Mouse (Mus musculus) forebrain, embryonic 10.5 days (tissue): ENCODE results near the gene Eprs. TPM values are rescaled to one million over a fixed set of nuclear protein-coding genes. Genes with fewer than 3 reads are reported as not detected.

Experiments
- DNase-seq: peaks from one replicate; pipeline ENCODE4 v3.0.0-alpha.2; 2017; ENCODE audit warnings: low spot score; ENCODE audit errors: extremely low spot score
- H3K27ac ChIP-seq: fragments of 300-500 bp; sonication (generic); 2 replicates; pipeline ENCODE4 v1.5.1; 2016; ENCODE audit warnings: mild to moderate bottlenecking
- H3K27me3 ChIP-seq: fragments of 300-500 bp; sonication (generic); 2 replicates; pipeline ENCODE4 v1.6.1; 2016; ENCODE audit warnings: mild to moderate bottlenecking; ENCODE audit not compliant: poor library complexity, severe bottlenecking
- H3K36me3 ChIP-seq: fragments of 300-500 bp; sonication (generic); replicated peaks from 2 replicates; pipeline ENCODE4 v1.6.1; 2016; ENCODE audit warnings: mild to moderate bottlenecking, moderate library complexity
- H3K4me1 ChIP-seq: fragments of 300-500 bp; sonication (generic); 2 replicates; pipeline ENCODE4 v1.6.1; 2016
- H3K4me3 ChIP-seq: fragments of 300-500 bp; sonication (generic); 2 replicates; pipeline ENCODE4 v1.5.1; 2016; ENCODE audit warnings: mild to moderate bottlenecking, moderate library complexity
- H3K9me3 ChIP-seq: fragments of 300-500 bp; sonication (generic); 2 replicates; pipeline ENCODE4 v1.6.1; 2016; ENCODE audit warnings: mild to moderate bottlenecking, moderate library complexity
- WGBS: fragments of 180-500 bp; shearing (Covaris S2); methylation state at CpG from one replicate; pipeline ENCODE4 v1.1.7; 2016; 5-methylcytosine and 5-hydroxymethylcytosine counted together
- polyA plus RNA-seq: library from polyadenylated mRNA; unstranded; fragments of >200 nt; fragmentation: Nextera tagmentation; extraction: Ambion mirVana; gene quantifications from 2 replicates; pipeline ENCODE4 v1.2.1, GENCODE M21; 2016

Gene Eprs
- polyA plus RNA-seq, 1 experiment from 2014 or later = 166 TPM

DNA sequence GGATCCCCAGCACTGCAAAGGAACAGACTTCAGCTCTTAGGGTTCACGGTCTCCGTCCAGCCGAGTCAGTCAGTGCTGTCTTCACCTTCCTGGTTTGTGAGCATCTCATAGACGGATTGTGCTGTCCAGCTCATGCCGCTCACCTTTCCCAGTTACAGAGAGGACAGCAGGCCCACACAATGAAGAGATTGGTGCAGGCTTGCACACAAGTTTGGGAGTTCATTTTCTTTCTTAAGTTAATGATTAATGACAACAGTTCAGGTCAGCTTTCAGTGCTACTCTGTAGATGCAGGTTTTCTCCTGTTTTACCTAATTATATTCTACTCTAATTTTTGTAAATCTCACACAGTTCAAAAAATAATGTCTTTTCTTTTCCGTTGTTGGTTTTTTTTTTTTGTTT lies 7.1 kb downstream of the Eprs start:
- whole genome bisulfite sequencing = 91% methylated on average over 6 of the region's 6 CpGs
- Histone ChIP-seq H3K36me3 (peaks cover 78% of the 10 kb centered on the region), H3K9me3 (no peaks in the 10 kb centered on the region), H3K27me3 (no peaks in the 10 kb centered on the region), H3K4me1 (peaks cover 7% of the 10 kb centered on the region), H3K27ac (no peak overlapping the region), H3K4me3 (no peak overlapping the region)
- no peak for DNase-seq

DNA sequence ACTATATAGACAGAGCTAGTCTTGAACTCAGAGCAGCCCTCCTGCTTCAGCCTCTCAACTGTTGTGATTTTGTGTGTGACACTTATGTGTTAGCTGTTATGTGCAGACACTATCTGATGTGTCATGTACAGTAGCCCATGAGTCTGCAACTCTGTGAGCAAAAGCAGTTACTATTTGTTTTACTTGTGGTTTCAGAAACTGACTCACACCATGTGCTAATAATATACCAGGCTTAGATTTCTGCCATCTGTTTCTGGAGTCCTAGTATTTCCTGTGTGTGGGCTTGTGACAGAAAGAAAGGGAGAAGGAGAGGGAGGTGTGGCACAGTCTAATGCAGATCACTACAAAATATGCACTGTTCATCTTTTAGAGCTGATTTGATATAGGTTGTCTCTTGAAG lies 13.5 kb downstream of the Eprs start:
- no peak for DNase-seq
- Histone ChIP-seq H3K27me3 (no peaks in the 10 kb centered on the region), H3K27ac (no peak overlapping the region), H3K4me1 (no peaks in the 10 kb centered on the region), H3K9me3 (no peaks in the 10 kb centered on the region), H3K4me3 (no peak overlapping the region), H3K36me3 (peaks cover 100% of the 10 kb centered on the region)

DNA sequence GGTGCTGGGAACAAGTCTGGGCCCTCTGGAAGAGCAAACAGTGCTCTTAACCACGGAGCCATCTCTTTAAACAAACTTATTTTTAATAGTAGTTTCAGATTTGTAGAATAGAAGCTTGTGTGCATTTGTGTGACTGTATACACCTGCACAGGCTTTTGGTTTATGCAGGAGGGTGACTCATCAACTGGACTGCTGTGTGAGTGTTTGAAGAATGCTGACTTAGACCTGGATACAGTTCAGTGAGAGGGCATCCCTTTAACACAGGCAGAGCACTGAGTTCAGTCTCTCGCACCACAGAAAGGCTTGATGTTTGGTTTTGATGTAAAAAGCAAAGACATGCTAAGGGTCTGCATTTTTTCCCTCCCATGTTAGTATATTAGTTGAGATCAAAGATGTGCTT lies 14.6 kb downstream of the Eprs start:
- WGBS = 88% methylated on average over 2 of the region's 2 CpGs
- no peak overlapping the region for H3K4me3 ChIP-seq
- DNase-seq = no peak
- H3K4me1 ChIP-seq = no peaks in the 10 kb centered on the region
- no peaks in the 10 kb centered on the region for H3K9me3 ChIP-seq
- no peaks in the 10 kb centered on the region for H3K27me3 ChIP-seq
- peaks cover 100% of the 10 kb centered on the region for H3K36me3 ChIP-seq
- H3K27ac ChIP-seq = no peak overlapping the region

DNA sequence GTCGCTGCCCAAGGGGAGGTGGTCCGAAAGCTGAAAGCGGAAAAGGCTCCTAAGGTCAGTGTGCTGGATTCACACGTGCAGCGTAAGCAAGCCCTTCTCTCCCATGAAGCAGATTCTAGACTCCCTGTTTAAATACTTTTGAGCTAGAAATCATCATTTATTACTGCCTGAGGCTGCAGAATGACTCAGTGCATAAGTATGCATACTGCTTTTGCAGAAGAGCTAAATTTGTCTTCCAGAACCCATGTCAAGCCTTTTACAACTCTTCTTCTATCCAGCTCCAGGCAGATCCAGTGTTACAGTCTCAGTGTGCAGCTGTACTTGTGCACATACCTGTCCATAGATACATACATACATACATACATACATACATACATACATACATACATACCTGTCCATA lies 38.8 kb downstream of the Eprs start:
- WGBS = 94% methylated on average over 5 of the region's 5 CpGs
- H3K36me3 ChIP-seq = peaks cover 91% of the 10 kb centered on the region
- no peak for DNase-seq

DNA sequence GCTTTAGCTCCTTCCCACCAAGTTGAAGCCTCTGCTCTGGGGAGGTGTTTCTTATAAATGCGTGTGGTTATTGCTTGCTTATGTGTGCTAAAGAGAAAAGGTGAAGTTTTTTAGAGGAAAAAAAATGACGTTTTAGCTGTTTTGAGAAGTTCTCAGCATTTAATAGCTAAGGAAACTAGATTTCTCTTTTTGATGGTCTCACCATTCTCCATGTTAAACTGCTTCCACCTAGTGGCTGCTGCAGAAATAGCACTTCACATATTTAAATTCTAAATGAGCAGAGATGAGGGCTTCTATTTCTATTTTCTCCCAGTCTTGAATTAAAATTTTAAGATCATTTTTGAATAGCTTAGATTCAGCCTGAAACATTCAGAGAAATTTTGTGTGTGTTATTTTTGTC lies 41.2 kb downstream of the Eprs start:
- no peak for DNase-seq
- 49% methylated on average over 2 of the region's 2 CpGs for WGBS

More for the DNA sequence above, 38.8 kb downstream of the Eprs start:
- Histone ChIP-seq H3K27me3 (no peaks in the 10 kb centered on the region), H3K27ac (no peak overlapping the region), H3K9me3 (no peaks in the 10 kb centered on the region), H3K4me3 (no peak overlapping the region), H3K4me1 (no peaks in the 10 kb centered on the region)

GRCm38 (mm10) chr1:185405921-185406320 lies 43.1 kb downstream of the Eprs start:
- Histone ChIP-seq H3K4me3 (no peak overlapping the region), H3K27me3 (no peaks in the 10 kb centered on the region), H3K4me1 (no peaks in the 10 kb centered on the region), H3K9me3 (no peaks in the 10 kb centered on the region), H3K27ac (no peak overlapping the region), H3K36me3 (peaks cover 93% of the 10 kb centered on the region)
- 97% methylated on average over 10 of the region's 10 CpGs for WGBS
- no peak for DNase-seq

More for the DNA sequence above, 41.2 kb downstream of the Eprs start:
- H3K4me1 ChIP-seq = no peaks in the 10 kb centered on the region
- no peak overlapping the region for H3K27ac ChIP-seq
- no peaks in the 10 kb centered on the region for H3K27me3 ChIP-seq
- H3K4me3 ChIP-seq = no peak overlapping the region
- no peaks in the 10 kb centered on the region for H3K9me3 ChIP-seq
- peaks cover 91% of the 10 kb centered on the region for H3K36me3 ChIP-seq

GRCm38 (mm10) chr1:185409831-185410230 lies 47.0 kb downstream of the Eprs start:
- DNase-seq = no peak
- Histone ChIP-seq H3K4me1 (no peaks in the 10 kb centered on the region), H3K9me3 (no peaks in the 10 kb centered on the region), H3K27ac (no peak overlapping the region), H3K27me3 (no peaks in the 10 kb centered on the region), H3K36me3 (peaks cover 98% of the 10 kb centered on the region), H3K4me3 (no peak overlapping the region)
- 77% methylated on average over 3 of the region's 3 CpGs for whole genome bisulfite sequencing

DNA sequence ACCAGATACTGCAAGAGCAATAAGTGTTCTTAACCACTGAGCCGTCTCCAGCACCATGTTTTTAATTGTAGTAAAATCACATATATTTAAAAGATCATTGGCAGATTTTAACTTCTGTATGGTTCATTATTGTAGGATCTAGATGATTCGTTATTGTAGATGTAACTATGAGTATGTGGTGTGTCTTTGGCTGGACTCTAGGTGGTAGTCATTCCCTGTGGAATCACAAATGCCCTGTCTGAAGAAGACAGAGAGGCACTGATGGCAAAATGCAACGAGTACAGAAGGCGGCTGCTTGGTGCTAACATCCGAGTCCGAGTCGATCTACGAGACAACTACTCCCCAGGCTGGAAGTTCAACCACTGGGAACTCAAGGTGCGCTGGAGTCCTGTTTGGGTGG lies 55.2 kb downstream of the Eprs start:
- no peaks in the 10 kb centered on the region for H3K4me1 ChIP-seq
- H3K27me3 ChIP-seq = no peaks in the 10 kb centered on the region
- H3K4me3 ChIP-seq = no peak overlapping the region
- no peak overlapping the region for H3K27ac ChIP-seq
- H3K36me3 ChIP-seq = peaks cover 94% of the 10 kb centered on the region
- WGBS = 94% methylated on average over 9 of the region's 9 CpGs
- DNase-seq = no peak
- no peaks in the 10 kb centered on the region for H3K9me3 ChIP-seq

GRCm38 (mm10) chr1:185419805-185420204 lies 57.0 kb downstream of the Eprs start:
- no peak for DNase-seq
- Histone ChIP-seq H3K4me3 (no peak overlapping the region), H3K27me3 (no peaks in the 10 kb centered on the region), H3K9me3 (no peaks in the 10 kb centered on the region), H3K4me1 (no peaks in the 10 kb centered on the region), H3K27ac (no peak overlapping the region), H3K36me3 (peaks cover 95% of the 10 kb centered on the region)
- WGBS = 94% methylated on average over 5 of the region's 5 CpGs

GRCm38 (mm10) chr1:185420776-185421175 lies 57.9 kb downstream of the Eprs start:
- DNase-seq = no peak
- H3K27me3 ChIP-seq = no peaks in the 10 kb centered on the region
- H3K27ac ChIP-seq = no peak overlapping the region
- peaks cover 96% of the 10 kb centered on the region for H3K36me3 ChIP-seq
- no peaks in the 10 kb centered on the region for H3K9me3 ChIP-seq
- H3K4me1 ChIP-seq = no peaks in the 10 kb centered on the region
- no peak overlapping the region for H3K4me3 ChIP-seq
- 91% methylated on average over 6 of the region's 6 CpGs for WGBS

DNA sequence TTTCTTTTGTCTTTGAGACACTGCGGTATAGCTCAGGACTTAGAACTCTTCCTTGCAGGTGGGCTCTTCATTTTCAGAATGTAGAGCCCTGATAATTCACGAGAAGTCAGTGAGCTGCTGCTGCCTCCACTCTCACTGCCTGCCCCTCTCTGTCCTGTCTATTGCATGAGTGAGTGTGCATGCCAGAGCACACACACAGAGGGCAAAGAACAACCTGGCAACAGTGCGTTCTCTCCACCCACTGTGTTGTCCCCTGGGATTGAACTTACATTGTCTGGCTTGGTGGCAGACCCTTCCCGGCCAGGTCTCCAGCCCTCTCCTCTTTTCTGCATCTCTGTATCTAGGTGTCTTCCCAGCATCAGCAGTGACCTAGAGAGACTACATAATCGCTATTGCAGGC lies 63.7 kb downstream of the Eprs start:
- Histone ChIP-seq H3K27ac (no peak overlapping the region), H3K4me3 (no peak overlapping the region), H3K9me3 (no peaks in the 10 kb centered on the region), H3K36me3 (peaks cover 85% of the 10 kb centered on the region), H3K27me3 (no peaks in the 10 kb centered on the region), H3K4me1 (no peaks in the 10 kb centered on the region)
- 93% methylated on average over 5 of the region's 5 CpGs for WGBS
- no peak for DNase-seq

- Histone ChIP-seq H3K36me3 (peaks cover 49% of the 10 kb centered on the region), H3K27ac (no peak overlapping the region), H3K4me3 (no peak overlapping the region), H3K9me3 (no peaks in the 10 kb centered on the region), H3K27me3 (no peaks in the 10 kb centered on the region), H3K4me1 (no peaks in the 10 kb centered on the region)
- no peak for DNase-seq
- 94% methylated on average over 5 of the region's 5 CpGs for WGBS
Observed at GRCm38 (mm10) chr1:185430488-185430887, 67.6 kb downstream of the Eprs start.

DNA sequence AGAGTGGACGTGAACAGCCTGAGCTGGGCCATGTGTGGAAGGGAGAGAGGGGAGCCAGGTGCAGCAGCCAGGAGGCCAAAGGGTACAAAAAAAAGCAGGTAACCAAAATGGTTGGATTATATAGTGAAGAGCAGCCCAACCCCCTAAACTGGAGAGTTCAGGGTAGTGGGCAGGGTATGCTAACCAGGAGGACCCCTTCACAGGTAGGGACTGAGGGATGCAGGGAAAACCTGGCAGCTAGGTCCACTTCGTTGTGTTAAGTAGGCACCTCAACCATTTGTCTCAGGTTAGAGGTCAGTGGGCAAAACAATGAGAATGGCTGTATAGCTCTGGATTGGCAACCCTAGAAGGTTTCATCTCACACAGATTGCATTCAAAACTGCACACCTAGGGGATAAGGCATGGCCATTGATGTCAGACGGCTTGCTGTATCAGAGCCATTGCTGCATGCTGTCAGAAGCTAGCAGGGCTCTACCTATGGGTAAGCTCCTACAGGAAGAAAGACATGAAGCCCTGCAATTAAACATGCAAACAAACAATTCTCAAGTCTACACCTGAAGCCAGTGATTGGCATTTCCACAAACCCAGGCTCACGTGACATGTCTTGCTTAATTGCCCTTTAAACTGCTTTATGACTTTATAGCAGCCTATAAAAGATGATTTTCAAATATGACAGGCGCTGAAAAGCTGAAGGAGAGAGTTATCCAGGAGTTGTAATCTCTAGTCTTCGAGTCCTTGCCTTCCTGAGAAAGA lies 68.6 kb downstream of the Eprs start:
- DNase-seq = no peak
- H3K9me3 ChIP-seq = no peaks in the 10 kb centered on the region
- H3K27ac ChIP-seq = no peak overlapping the region
- WGBS = 84% methylated on average over 6 of the region's 6 CpGs
- no peaks in the 10 kb centered on the region for H3K27me3 ChIP-seq
- H3K4me3 ChIP-seq = no peak overlapping the region
- peaks cover 40% of the 10 kb centered on the region for H3K36me3 ChIP-seq
- no peaks in the 10 kb centered on the region for H3K4me1 ChIP-seq

GRCm38 (mm10) chr1:185431998-185432317 lies 69.1 kb downstream of the Eprs start:
- H3K27ac ChIP-seq = no peak overlapping the region
- no peaks in the 10 kb centered on the region for H3K4me1 ChIP-seq
- no peak for DNase-seq
- H3K9me3 ChIP-seq = no peaks in the 10 kb centered on the region
- peaks cover 34% of the 10 kb centered on the region for H3K36me3 ChIP-seq
- 89% methylated on average over 13 of the region's 13 CpGs for WGBS
- H3K27me3 ChIP-seq = no peaks in the 10 kb centered on the region
- H3K4me3 ChIP-seq = no peak overlapping the region
